Mouse (Mus musculus) myocyte (in vitro differentiated cells): Measurements from ENCODE around the gene Naga.

ENCODE experiments used
- CEBPB ChIP-seq: IDR thresholded peaks from 2 replicates; pipeline ENCODE4 v1.6.1; 2011; ENCODE audit warnings: mild to moderate bottlenecking, moderate library complexity; ENCODE audit not compliant: poor library complexity, insufficient read depth, severe bottlenecking
- MAX ChIP-seq: IDR thresholded peaks from one replicate; pipeline ENCODE4 v1.6.1; 2011; ENCODE audit warnings: low read depth, mild to moderate bottlenecking, control low read depth
- MYOD1 ChIP-seq, 3 experiments: IDR thresholded peaks; one replicate each; pipeline ENCODE4 v1.6.1; 2011; ENCODE audit warnings: control low read depth in 2 of 3, low read depth in 2 of 3, mild to moderate bottlenecking in 2 of 3, moderate library complexity in 1 of 3; ENCODE audit not compliant: insufficient read length in 2 of 3, control insufficient read depth in 1 of 3
- POLR2A ChIP-seq: IDR thresholded peaks from one replicate; pipeline ENCODE4 v1.6.1; 2011; ENCODE audit warnings: low read depth, mild to moderate bottlenecking, control low read depth, moderate library complexity; ENCODE audit not compliant: insufficient read length
- POLR2AphosphoS2 ChIP-seq: IDR thresholded peaks from one replicate; pipeline ENCODE4 v1.6.1; 2011; ENCODE audit warnings: low read depth, control low read depth; ENCODE audit not compliant: insufficient read length
- SRF ChIP-seq: IDR thresholded peaks from one replicate; pipeline ENCODE4 v1.6.1; 2011; ENCODE audit warnings: low read depth; ENCODE audit not compliant: control insufficient read depth, insufficient read length
- TCF12 ChIP-seq: IDR thresholded peaks from one replicate; pipeline ENCODE4 v1.6.1; 2011; ENCODE audit warnings: mild to moderate bottlenecking, control low read depth; ENCODE audit not compliant: poor library complexity, insufficient read depth, severe bottlenecking

DNA sequence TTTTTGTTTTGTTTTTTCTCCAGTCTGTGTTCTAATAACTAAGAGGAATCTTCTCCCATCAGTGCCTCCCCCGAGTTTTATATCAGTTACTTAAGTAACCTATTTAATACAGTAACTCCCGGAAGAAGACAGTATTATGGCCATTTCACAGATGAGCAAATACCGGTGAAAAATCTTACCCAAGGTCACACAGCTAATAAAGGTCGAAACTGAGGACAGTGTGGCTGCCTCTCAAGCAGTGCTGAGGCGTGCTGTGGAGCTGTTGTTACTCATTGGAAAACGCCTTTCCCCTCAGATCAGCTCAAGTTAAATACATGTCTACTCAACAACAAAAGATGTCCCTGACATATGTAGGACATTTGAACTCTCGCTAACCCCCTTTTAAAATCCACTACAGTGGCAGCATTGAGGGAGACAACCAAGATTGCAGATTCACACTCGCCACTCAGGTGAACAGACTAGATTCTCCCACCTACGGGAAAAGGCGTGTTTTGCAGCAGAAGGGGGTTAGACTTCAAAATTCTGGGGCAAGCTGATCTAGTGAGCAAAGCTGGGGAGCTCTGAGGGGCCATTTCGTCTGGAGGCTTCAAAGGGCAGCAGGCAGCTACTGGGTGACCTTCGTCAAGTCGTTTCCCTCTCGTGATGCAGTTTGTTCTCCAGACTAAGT lies 14.5 kb upstream of the Naga start:
- TF ChIP-seq POLR2A, result no peak
- no peak for TF ChIP-seq MAX
- no peak for TF ChIP-seq POLR2AphosphoS2
- no peak for TF ChIP-seq TCF12
- no peak for TF ChIP-seq MYOD1 (IDR thresholded peaks at IDR 0.05; ENCODE audit: control insufficient read depth in 1 of 3, insufficient read length in 2 of 3, low read depth in 2 of 3)
- TF ChIP-seq CEBPB, result no peak
- no peak for TF ChIP-seq SRF
